Mouse (Mus musculus): Measurements from ENCODE around the gene Rps6ka1. TPM values are rescaled to one million over a fixed set of nuclear protein-coding genes. Genes with fewer than 3 reads are reported as not detected.

The Rps6ka1 gene
- polyA plus RNA-seq, 1 experiment from 2014 or later: 38.5 TPM

- Histone ChIP-seq H3K9me3 (replicated peaks) (no peaks in the 10 kb centered on the region), H3K27ac (replicated peaks) (no peak overlapping the region), H3K4me2 (replicated peaks) (no peak overlapping the region), H3K4me3 (replicated peaks) (no peak overlapping the region), H3K9ac (no peak overlapping the region), H3K27me3 (no peaks in the 10 kb centered on the region), H3K4me1 (peaks cover 10% of the 10 kb centered on the region), H3K36me3 (no peaks in the 10 kb centered on the region)
- no peak for ATAC-seq (ENCODE audit: insufficient number of reproducible peaks, low FRiP score, low TSS enrichment, low read depth)
- WGBS: 79% methylated on average over 1 of the region's 1 CpGs
Observed at GRCm38 (mm10) chr4:133896984-133897383, 9.4 kb upstream of the Rps6ka1 start.

- ATAC-seq (ENCODE audit: insufficient number of reproducible peaks, low FRiP score, low TSS enrichment, low read depth): no peak
Observed at GRCm38 (mm10) chr4:133896002-133896401, 8.4 kb upstream of the Rps6ka1 start.

GRCm38 (mm10) chr4:133887249-133887648 lies 348 bp downstream of the Rps6ka1 start:
- peak overlapping the region; percentile 71 for H3K4me3 ChIP-seq (replicated peaks)
- peak; percentile 39 for ATAC-seq (ENCODE audit: insufficient number of reproducible peaks, low FRiP score, low TSS enrichment, low read depth)
- 0% methylated on average over 27 of the region's 32 CpGs for WGBS
- H3K4me1 ChIP-seq: peaks cover 28% of the 10 kb centered on the region
- H3K27ac ChIP-seq (replicated peaks): peak overlapping the region; percentile 91
- H3K27me3 ChIP-seq: no peaks in the 10 kb centered on the region
- H3K9me3 ChIP-seq (replicated peaks): no peaks in the 10 kb centered on the region
- H3K4me2 ChIP-seq (replicated peaks): peak overlapping the region; percentile 94
- H3K36me3 ChIP-seq: no peaks in the 10 kb centered on the region
- H3K9ac ChIP-seq: peak overlapping the region; percentile 83

More at GRCm38 (mm10) chr4:133896002-133896401, 8.4 kb upstream of the Rps6ka1 start:
- WGBS: 95% methylated on average over 3 of the region's 3 CpGs
- Histone ChIP-seq H3K9me3 (replicated peaks) (no peaks in the 10 kb centered on the region), H3K27ac (replicated peaks) (no peak overlapping the region), H3K36me3 (no peaks in the 10 kb centered on the region), H3K4me3 (replicated peaks) (no peak overlapping the region), H3K4me2 (replicated peaks) (no peak overlapping the region), H3K9ac (no peak overlapping the region), H3K27me3 (no peaks in the 10 kb centered on the region), H3K4me1 (peaks cover 10% of the 10 kb centered on the region)

- H3K4me3 ChIP-seq (replicated peaks): peak overlapping the region; percentile 71
- peak; percentile 39 for ATAC-seq (ENCODE audit: insufficient number of reproducible peaks, low FRiP score, low TSS enrichment, low read depth)
- H3K27me3 ChIP-seq: no peaks in the 10 kb centered on the region
- WGBS: 15% methylated on average over 10 of the region's 10 CpGs
- H3K9ac ChIP-seq: no peak overlapping the region
- peak overlapping the region; percentile 91 for H3K27ac ChIP-seq (replicated peaks)
- H3K4me1 ChIP-seq: peaks cover 28% of the 10 kb centered on the region
- H3K4me2 ChIP-seq (replicated peaks): peak overlapping the region; percentile 94
- H3K36me3 ChIP-seq: no peaks in the 10 kb centered on the region
- no peaks in the 10 kb centered on the region for H3K9me3 ChIP-seq (replicated peaks)
Observed at GRCm38 (mm10) chr4:133885991-133886501, 1.6 kb downstream of the Rps6ka1 start.

GRCm38 (mm10) chr4:133885331-133885730 lies 2.3 kb downstream of the Rps6ka1 start:
- Histone ChIP-seq H3K4me1 (peaks cover 28% of the 10 kb centered on the region), H3K4me2 (replicated peaks) (peak overlapping the region; percentile 94; the same call in 1 of the 2 replicates), H3K9ac (no peak overlapping the region), H3K9me3 (replicated peaks) (no peaks in the 10 kb centered on the region), H3K27ac (replicated peaks) (0 out of 2 replicates have a peak overlapping the region, but pooled peaks have one; percentile 91), H3K36me3 (0 out of 2 replicates have a peak, but pooled peaks cover 3% of the 10 kb centered on the region), H3K27me3 (no peaks in the 10 kb centered on the region), H3K4me3 (replicated peaks) (no peak overlapping the region)
- ATAC-seq (ENCODE audit: insufficient number of reproducible peaks, low FRiP score, low TSS enrichment, low read depth): no peak
- 72% methylated on average over 4 of the region's 4 CpGs for WGBS

- H3K4me2 ChIP-seq (replicated peaks): no peak overlapping the region
- H3K27ac ChIP-seq (replicated peaks): no peak overlapping the region
- no peak overlapping the region for H3K9ac ChIP-seq
- 82% methylated on average over 3 of the region's 3 CpGs for WGBS
- H3K4me1 ChIP-seq: peaks cover 28% of the 10 kb centered on the region
- ATAC-seq (ENCODE audit: insufficient number of reproducible peaks, low FRiP score, low TSS enrichment, low read depth): no peak
- no peaks in the 10 kb centered on the region for H3K27me3 ChIP-seq
- H3K36me3 ChIP-seq: 0 out of 2 replicates have a peak, but pooled peaks cover 4% of the 10 kb centered on the region
- H3K9me3 ChIP-seq (replicated peaks): no peaks in the 10 kb centered on the region
- H3K4me3 ChIP-seq (replicated peaks): no peak overlapping the region
Observed at GRCm38 (mm10) chr4:133884888-133885287, 2.7 kb downstream of the Rps6ka1 start.

GRCm38 (mm10) chr4:133884127-133884753 lies 3.4 kb downstream of the Rps6ka1 start:
- WGBS: 89% methylated on average over 8 of the region's 8 CpGs
- Histone ChIP-seq H3K9ac (no peak overlapping the region), H3K4me3 (replicated peaks) (no peak overlapping the region), H3K27me3 (no peaks in the 10 kb centered on the region), H3K4me1 (peaks cover 28% of the 10 kb centered on the region), H3K9me3 (replicated peaks) (no peaks in the 10 kb centered on the region), H3K4me2 (replicated peaks) (no peak overlapping the region), H3K36me3 (0 out of 2 replicates have a peak, but pooled peaks cover 7% of the 10 kb centered on the region), H3K27ac (replicated peaks) (no peak overlapping the region)
- no peak for ATAC-seq (ENCODE audit: insufficient number of reproducible peaks, low FRiP score, low TSS enrichment, low read depth)

GRCm38 (mm10) chr4:133881851-133882250 lies 5.7 kb downstream of the Rps6ka1 start:
- 82% methylated on average over 3 of the region's 3 CpGs for WGBS
- Histone ChIP-seq H3K27ac (replicated peaks) (no peak overlapping the region), H3K27me3 (no peaks in the 10 kb centered on the region), H3K4me2 (replicated peaks) (no peak overlapping the region), H3K9me3 (replicated peaks) (no peaks in the 10 kb centered on the region), H3K4me1 (peaks cover 18% of the 10 kb centered on the region), H3K36me3 (0 out of 2 replicates have a peak, but pooled peaks cover 7% of the 10 kb centered on the region), H3K9ac (no peak overlapping the region), H3K4me3 (replicated peaks) (no peak overlapping the region)
- ATAC-seq (ENCODE audit: insufficient number of reproducible peaks, low FRiP score, low TSS enrichment, low read depth): no peak

- no peak overlapping the region for H3K27ac ChIP-seq (replicated peaks)
- H3K4me2 ChIP-seq (replicated peaks): no peak overlapping the region
- H3K4me3 ChIP-seq (replicated peaks): no peak overlapping the region
- no peak for ATAC-seq (ENCODE audit: insufficient number of reproducible peaks, low FRiP score, low TSS enrichment, low read depth)
- WGBS: 80% methylated on average over 4 of the region's 4 CpGs
- no peaks in the 10 kb centered on the region for H3K27me3 ChIP-seq
- H3K9me3 ChIP-seq (replicated peaks): no peaks in the 10 kb centered on the region
- H3K4me1 ChIP-seq: peaks cover 14% of the 10 kb centered on the region
- H3K36me3 ChIP-seq: 0 out of 2 replicates have a peak, but pooled peaks cover 7% of the 10 kb centered on the region
- H3K9ac ChIP-seq: no peak overlapping the region
Observed at GRCm38 (mm10) chr4:133881399-133881798, 6.2 kb downstream of the Rps6ka1 start.

- Histone ChIP-seq H3K4me1 (no peaks in the 10 kb centered on the region), H3K27me3 (no peaks in the 10 kb centered on the region), H3K4me2 (replicated peaks) (no peak overlapping the region), H3K36me3 (0 out of 2 replicates have a peak, but pooled peaks cover 7% of the 10 kb centered on the region), H3K27ac (replicated peaks) (no peak overlapping the region), H3K4me3 (replicated peaks) (no peak overlapping the region), H3K9me3 (replicated peaks) (no peaks in the 10 kb centered on the region), H3K9ac (no peak overlapping the region)
- no peak for ATAC-seq (ENCODE audit: insufficient number of reproducible peaks, low FRiP score, low TSS enrichment, low read depth)
- WGBS: 78% methylated on average over 12 of the region's 12 CpGs
Observed at GRCm38 (mm10) chr4:133879145-133879902, 8.3 kb downstream of the Rps6ka1 start.

Measured in embryonic facial prominence, embryonic 15.5 days (tissue).